Mouse (Mus musculus): ENCODE measurements at regions not wholly inside any gene's neighbourhood (a gene's known extent, or its start where the extent isn't known, plus 50 kb on each side); places are given as distances from the start of the nearest gene placed in this dataset.

DNA sequence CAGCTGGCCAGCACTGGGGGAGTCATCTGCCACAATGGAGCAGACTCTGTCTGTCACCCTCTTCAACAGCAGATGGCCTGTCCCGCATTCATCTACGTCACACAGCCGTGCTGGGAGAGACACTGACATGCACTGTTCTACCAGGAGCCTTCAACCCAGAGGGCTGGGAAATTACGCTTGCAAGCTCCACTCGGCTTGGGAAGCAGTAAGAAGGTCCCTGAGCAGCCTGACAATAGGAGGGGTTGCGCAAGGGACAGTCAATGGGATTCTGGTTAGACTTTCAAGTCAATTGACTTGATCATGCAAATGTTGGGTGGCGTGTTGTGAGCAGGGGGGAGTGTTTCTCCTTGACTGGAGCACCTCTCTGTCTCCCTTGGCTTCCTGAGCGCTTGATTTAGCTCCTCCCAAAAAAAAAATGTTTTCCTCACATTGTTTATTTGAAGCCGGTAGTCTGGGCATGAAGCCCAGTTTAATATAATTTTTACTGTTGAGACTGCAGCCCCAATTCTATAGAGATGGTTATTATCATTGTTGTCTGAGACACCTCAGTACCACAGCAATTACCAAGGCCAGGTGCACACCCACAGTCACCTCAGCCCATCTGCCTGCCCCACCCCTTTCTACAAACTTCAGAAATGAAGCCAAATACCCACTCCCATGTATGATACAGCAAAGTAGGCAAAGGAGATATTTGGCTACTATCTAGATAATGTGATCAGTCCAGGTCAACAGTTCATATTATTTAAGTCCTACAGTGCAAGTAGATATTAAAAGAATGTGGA is 99.9 kb upstream of the Klf3 start:
- ATAC-seq = no peak

DNA sequence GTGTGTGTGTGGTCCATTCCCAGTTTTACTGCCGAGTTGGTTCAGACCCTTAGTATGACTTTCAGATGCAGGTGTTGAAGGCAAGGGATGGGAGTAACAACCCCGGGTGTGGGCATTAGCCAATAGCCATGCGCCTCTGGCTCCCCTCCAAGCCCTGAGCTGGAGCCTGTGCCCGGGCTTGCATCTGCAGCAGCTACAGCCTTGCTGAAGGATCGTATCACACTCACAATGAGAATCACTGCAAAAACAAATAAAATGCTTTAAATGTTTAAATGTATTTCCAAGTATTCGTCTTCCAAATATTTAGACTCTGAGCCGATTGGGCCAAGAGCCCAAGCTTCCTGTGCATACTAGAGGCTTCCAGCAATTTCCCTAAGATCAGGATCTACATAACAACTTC is 99.0 kb upstream of the Klf3 start:
- ATAC-seq = no peak

DNA sequence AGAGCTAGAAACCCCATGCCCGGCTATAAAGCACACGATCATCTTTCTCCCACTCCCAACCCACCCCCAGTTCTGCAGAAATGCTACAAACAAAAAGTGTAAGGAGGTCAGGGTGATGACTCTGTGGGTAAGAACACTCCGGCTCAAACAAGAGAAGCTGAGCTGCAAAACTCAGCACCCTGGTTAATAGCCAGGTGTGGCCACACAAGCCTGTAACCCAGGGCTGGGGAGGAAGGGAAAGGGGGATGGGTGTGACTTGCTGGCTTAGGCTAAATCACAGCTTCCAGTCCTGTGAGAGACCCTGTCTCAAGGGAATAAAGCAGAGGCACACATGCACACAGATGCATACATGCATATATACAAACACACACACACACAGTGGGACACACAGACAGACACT is 96.6 kb upstream of the Klf3 start:
- no peak for ATAC-seq

DNA sequence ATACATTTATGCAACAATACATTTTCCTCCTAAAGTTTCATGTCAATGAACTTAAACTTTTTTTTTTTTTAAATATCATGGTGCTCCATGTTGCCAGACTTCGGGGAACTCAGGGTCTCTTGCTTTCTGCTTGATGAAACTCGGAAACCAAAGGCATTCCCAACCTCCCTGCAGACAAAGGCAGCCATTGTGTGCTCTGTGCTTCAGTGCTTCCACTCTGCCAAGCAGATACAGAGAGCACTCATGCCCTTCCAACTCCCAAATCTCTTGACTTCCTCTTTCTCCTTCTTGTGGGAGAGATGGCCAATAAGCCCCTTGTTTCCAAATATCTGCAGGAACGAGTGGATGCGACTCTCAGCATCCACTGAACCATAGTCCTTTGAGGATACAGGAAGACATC is 94.0 kb upstream of the Klf3 start:
- no peak for ATAC-seq

DNA sequence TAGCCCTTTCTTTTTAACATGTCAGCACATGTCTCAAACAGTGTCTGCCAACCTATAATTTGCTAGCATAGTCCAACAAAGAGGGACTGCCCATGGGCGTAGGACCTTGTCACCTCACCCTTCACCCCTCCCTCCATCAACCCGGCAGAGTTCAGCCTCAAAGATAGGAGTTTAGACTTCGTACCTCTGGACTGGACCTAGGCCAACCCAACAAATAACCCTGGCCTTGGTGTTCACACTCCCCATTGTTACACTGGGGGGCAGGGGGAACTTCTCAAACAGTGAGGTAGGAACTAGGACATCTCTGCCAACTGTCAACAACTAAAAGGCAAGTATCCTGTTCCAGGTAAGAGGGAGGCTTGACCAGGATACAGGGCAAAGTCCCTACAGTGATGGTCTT is 93.0 kb upstream of the Klf3 start:
- no peak for ATAC-seq

DNA sequence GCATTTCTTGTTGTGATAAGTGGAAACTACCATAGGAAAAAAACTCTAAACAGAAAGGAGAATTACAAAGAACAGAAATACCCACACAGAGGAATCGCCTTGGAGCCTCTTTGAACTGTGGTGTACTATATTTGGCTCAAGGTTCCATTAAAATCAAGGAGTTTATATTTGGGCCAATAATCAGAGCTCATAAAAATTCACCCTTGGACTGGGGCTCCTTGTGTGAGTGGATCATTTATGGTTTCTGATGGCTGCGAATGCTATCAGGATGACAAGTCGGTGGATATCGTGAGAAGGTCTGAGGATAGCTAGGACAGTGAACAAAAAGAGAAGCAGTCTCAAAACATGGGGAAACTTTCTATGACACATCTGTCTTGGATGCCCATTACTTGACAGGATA is 92.2 kb upstream of the Klf3 start:
- ATAC-seq = no peak

DNA sequence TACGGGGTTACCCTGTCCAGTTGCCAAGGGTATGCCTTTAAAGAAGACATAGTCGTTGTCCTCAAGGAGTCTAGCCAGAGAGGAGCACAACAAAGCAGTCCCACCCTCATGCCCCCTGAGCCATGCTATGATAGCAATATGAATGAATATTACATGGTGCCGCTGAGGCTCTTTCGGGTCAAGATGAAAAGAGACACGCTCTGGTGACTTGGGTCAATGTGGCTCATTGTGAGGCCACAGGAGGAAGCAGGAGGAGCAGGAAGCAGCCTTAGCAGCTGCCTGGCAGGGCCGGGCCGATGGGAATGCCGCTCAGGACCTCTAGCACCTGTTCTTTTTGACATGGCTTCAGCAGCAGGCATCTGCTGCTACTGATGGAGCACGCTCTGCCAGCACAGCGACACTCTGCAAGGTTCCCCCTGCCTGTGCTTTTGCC is 89.0 kb upstream of the Klf3 start:
- ATAC-seq = no peak

DNA sequence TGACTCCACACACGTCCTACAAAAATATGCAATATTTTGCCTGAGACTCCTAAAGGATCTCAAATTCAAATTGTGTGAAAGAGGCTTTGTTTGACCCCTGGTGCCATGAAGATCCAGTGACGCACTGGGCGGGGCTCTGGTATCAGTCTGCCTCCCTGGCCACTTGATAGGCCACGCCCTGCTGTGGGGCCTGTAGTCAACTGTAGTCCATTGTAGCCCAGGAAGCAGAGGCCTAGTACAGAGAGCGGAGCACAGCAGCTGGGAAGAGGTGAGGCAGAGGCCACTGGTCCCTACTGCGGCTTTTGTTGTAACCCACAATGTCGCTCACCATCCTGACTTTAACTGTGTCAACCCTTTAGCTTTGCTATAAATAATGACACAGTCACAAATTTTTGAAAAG is 88.5 kb upstream of the Klf3 start:
- no peak for ATAC-seq

DNA sequence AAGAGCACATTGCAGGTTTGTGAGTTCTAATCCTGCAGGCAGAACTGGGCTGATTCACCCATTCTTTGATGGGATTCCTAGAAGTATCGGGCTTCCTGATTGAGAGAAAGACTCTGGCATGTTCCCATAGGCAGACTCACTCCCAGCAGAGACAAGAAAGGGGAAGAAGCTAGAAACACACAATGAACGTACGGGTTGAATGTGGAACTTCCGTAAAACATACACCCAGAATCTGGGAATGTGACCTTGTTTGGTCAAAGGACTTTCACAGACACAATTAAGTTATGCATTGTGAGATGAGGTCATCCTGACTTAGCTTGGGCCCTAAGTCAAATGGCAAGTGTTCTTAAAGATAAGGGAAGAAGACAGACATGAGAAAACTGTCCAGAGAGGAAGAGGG is 86.6 kb upstream of the Klf3 start:
- ATAC-seq = no peak

DNA sequence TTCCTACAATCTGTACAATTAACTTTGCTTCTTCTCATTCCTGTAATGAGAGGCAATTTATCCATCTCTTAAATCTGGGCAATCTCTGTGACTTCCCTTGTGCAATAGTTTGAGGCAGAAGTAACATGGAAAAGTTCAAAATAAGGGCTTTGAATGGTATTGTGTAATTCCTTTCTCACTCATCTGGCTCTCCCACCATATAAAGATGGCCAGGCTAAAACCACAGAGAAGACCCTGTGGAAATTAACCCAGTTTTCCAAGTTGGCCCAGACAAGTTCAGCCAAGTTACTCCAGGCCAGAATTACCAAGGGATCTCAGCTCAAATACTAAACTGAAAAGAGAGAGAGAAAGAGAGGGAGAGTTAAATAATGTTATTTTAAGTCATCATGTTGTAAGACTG is 81.0 kb upstream of the Klf3 start:
- no peak for ATAC-seq

DNA sequence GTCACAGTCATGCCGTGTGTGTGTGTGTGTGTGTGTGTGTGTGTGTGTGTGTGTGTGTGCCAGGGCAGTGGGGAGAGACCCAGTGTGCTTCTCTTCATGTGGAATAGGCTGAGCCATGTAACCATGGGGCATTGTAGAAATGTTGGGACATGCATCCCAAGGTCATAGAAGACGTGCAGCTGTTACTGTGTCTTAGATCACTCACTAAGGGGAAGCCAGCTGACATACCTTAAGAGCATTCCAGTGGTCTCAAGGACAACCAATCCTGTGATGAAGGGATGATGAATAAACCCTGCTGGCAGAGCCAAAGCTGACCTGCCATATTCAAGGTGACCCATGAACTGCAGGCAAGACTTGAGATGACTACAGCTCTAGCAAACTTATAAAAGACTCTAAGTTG is 75.3 kb upstream of the Klf3 start:
- ATAC-seq = no peak

DNA sequence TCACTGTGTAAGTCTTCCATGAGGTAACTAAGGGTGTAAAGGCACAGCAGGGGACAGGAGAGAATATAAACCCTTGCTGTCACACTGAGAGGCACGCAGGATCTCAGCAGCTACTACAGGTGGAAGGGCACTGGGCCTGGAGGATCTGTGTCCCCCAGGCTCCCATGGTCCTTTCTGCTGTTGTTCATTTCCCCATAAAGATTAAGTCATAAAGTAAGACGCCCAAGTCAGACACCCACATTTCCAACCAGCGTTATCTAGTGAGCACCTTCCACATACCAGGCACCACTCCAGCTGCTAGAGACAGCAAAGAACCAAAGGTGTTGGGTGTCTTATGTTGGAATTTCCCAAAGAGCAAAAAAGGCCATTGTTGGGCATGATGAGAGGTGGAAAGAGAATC is 70.8 kb upstream of the Klf3 start:
- ATAC-seq = no peak

DNA sequence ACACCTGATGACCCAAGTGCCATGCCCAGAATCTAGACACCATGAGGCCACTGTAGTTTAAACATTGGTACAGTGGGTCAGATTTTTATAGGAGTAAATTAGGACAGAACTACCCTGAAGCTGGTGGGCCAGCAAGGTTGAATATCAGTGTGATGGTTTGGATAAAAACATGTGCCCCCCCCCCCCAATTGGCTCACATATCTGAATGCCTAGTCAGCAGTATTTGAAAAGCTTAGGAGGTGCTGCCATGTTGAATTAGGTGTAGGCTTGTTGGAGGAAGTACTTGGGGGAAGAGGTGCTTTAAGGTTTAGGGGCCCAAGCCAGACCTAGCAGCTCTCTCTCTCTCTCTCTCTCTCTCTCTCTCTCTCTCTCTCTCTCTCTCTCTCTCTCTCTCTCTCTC is 66.2 kb upstream of the Klf3 start:
- ATAC-seq = no peak

DNA sequence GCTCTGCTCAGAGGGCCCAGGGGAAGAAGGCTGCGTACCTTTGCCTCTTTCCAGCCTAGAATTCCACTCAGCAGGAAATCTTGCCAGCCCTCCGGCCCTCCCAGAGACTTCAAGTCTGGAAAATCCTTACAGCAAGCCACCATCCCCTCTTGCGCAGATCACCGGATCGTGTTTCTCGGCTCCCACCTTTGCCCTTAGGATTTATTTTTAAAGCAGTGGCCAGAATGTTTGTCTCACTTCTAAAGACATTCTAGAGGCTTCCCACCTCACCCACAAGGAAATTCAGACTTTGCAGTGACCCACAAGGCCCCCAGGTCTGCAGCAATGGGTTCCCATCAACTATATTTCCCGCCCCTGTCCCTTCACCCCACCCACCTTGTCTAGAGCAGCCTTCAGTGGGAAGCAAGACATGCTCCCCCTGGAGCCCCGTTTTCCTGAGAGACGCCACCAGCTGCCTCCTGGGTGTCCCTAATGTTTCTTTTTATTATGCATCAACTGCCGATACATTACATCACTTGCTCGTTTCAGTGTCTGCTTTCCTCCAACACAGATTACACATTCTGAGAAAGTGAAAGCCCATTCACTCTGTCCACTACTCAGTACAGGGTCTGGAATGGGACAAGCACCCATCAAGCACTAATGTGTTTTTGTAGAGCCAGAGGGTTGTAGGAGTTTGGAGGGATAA is 65.0 kb upstream of the Klf3 start:
- no peak for ATAC-seq

DNA sequence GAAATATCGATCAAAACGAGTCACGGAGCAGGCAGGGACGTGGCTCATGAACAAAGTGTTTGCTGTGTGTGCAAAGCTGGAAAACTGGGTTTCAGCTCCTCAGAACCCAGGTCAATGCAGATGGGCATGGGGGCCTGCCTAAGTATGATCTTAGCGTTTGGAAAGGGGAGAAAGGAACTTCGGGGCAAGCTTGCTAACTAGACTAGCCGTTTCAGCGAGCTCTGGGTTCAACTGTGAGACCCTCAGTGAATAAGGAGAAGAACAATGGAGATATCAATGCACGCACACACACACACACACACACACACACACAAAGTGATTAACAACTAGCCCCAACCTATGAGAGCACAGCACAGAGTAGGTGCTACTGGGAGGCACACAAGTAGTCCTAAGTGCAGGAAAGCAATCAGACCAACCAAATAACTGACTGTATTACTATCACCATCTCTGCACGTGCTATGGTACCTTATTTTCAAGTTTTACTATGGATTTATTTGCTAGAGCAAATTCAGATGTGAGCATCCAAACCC is 64.3 kb upstream of the Klf3 start:
- no peak for ATAC-seq

DNA sequence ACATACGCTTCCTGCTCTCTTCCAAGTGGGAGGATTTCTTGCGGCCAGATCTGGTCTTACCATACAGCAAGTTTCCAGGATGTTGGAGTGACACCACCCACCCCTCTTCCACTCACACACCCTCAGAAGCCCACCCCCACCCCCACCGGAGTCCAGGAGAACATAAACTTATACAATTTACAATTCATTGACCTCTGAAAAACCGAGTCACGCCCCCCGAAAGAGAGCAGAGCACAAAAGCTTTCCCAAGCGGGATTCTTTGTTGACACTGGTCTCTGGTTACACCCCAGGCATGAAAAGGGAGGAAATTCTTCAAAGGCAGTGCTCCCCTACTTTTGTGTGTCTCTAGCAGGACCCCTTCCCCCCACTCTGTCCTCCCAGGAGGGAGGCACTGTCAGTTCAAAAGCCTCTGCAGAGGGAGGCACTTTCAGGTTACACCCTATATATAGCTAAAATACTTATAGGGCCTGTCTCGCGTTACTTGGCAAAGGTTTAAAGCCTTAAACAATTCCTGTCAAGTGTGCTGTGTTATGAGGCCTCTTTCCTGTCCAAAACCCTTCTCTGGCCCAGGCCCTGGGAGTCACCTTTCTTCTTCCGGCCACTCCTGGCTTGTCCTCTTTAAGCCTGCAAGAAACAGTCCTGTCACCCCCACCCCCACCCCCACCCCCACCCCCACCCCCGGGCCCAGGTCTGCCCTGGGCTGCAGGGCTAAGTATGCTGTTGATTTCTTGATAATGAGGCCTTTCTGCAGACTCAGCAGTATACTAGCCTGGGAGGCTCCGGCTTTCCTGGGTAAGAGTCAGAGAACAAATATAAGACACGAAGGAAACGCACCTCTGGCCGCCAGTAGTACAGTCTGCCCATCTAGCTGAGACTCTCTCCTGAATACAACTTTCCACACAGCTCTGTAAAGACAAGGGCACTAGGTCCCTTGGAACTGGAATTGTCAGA is 63.6 kb upstream of the Klf3 start:
- no peak for ATAC-seq

DNA sequence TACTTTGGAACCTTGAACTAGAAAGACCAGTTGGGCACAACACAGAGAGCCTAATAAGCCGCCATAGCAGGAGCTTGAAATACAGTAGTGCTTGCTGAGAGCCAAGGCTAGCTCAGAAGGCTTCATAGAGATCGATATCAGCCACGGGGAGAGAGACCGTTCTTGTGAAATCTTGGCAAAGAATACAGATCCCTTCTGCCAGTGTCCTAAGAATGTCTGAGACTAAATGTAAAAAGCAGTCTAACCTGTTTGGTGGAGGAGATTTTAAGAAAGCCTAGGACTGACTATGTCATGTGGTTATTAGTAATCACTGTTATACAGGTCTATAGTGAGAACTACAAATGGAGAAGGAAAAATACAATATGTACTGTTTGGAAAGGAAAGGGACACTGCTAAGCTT is 59.1 kb upstream of the Klf3 start:
- ATAC-seq = no peak

DNA sequence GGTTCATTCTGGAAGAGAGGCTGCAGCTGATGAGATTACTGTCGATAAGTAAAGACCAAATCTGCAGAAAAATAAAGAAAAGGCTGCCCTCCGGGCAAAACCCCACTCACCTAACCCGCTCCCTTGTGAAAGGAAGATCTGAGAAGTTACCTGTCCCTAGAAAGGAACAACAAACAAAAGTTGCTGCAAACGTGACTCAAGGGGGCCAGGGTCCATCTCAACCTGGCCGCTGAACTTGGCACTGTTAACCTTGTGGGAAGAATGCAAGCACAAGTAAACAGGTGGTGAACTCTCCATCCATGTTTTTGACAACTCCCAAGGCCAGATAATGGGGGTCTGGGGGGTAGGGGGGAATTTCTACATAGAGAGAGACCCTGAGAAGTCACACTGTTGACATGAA is 58.7 kb upstream of the Klf3 start:
- no peak for ATAC-seq

DNA sequence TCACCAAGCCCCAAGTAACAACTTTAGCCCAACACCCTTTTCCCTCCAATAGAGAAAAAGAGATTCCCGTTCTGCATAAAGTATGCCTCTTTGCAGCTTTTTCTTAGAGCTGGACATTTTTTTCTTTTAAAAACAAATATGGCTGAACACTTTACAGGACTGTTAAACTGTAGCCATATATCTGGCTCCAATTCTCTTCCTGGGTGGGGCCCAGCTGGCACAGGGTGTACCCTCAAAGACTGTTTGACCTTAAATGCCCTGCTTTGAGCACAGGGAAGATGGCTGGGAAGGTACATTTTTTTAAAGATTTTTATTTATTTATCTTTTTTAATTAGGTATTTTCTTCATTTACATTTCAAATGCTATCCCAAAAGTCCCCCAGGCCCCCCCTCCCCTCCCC is 55.7 kb upstream of the Klf3 start:
- no peak for ATAC-seq

DNA sequence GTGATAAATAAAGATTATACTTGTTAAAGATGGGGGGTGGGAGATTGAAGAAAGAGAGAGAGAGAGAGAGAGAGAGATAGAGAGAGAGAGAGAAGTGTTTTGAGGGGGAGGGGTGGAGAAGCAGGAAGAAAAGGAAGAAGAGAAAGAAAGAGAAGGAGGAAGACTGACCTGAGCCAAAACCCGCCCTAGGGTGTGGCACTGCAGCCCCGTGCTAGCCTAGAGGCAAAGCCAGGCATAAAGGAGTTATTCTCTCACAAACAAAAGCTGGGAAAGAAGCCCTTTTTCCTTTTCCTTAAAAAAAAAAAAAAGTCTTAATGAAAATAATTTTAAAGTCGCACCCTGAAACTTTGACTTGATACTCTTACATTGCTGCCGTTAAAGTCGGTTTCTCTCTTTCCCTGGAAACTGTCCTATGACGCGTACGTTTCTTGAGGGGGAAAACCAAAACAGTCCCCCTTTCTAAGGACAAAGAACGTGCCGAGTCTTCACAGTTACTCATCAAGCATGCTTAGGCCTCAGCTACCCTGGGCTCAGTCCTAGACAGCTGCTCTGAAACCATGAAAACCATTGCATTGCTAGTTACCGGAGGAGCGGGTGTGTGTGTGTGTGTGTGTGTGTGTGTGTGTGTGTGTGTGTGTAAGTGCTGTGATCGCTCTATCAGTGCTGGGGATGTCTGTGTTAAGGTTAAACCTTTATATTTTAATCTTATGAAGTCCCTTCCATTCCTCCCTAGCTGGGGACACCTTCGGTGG is 53.6 kb upstream of the Klf3 start:
- ATAC-seq = no peak

DNA sequence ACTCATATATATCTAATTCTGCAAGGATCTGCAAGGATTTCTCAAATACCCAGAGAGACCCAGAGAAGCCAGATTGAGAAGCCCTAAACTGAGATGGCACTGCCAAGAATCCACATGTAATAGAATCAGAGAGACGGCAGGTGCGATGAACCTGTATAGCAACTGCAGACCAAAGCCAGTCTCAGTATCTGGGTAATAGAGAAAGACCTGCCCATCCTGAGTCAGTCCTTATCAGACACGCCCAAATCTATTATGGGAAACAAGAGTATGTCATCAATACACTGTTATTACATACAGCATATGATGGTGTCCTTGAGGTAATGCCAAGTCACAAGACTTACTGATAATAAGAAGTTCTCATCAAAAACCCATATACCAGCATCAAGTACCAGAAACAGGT is 52.8 kb upstream of the Klf3 start:
- no peak for ATAC-seq

DNA sequence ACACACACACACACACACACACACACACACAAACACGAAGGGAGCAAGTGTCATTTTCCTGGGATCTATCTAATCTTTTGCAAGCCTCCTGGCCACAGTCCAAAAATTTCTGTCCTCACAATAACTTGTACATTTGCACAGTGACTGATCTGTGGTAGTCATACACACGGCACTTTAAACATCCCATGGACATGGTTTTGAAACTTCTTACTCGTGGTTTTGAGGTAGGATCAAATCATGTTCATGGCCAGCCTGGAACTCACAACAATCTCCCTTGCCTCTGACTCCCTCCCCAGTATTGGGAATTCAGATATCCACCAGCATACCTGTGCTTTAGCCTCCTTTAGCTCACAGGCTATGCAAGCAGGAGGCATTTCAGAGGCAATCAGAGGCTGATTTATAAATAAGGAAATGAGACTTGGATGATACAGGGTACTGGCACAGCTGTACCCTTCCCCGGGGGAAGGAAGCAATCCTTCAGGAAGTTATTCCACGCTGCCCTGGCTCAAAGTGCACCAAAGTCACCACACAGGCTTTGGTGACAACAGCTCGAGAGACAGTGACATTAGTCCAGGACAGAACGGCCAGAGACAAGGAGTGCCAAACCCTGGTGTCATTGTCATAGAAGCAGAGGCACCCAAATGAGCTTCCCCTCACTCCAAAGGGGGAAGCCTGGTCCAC is 52.1 kb upstream of the Klf3 start:
- ATAC-seq = no peak

All from inflammation-experienced regulatory T-cells, adult 6 months (primary cell).